Mouse (Mus musculus) heart, adult 2 months (tissue): ENCODE data around the gene Styxl1.

ENCODE experiments used
- CTCF ChIP-seq: fragments of 200-600 bp; IDR thresholded peaks from 2 replicates; pipeline ENCODE4 v1.8.1; 2022; ENCODE audit warnings: antibody characterized with exemption, mild to moderate bottlenecking, moderate library complexity
- EP300 ChIP-seq: fragments of 200-500 bp; IDR thresholded peaks from 2 replicates; pipeline ENCODE4 v1.6.1; 2011; ENCODE audit warnings: low read depth, low read length, control low read depth; ENCODE audit not compliant: insufficient read depth

- TF ChIP-seq CTCF = no peak
- peak; percentile 80; the same call in 1 of the 2 replicates for TF ChIP-seq EP300
Observed at GRCm38 (mm10) chr5:135726641-135727346, 51.4 kb downstream of the Styxl1 start.
